Mouse (Mus musculus) intestine, embryonic 15.5 days (tissue): Measurements from ENCODE around the gene Cdk5. TPM values are rescaled to one million over a fixed set of nuclear protein-coding genes. Genes with fewer than 3 reads are reported as not detected.

ENCODE experiments used
- ATAC-seq: fragments of 200-750 bp; cut with Nextera tagmentation; 2 replicates; pipeline ENCODE4 v1.8.0; 2017; ENCODE audit warnings: moderate TSS enrichment, moderate library complexity
- H3K27ac ChIP-seq: fragments of 300-500 bp; sonication (generic); 2 replicates; pipeline ENCODE4 v1.5.1; 2015; ENCODE audit warnings: mild to moderate bottlenecking, inconsistent platforms
- H3K27me3 ChIP-seq: fragments of 300-500 bp; sonication (generic); replicated peaks from 2 replicates; pipeline ENCODE4 v1.6.1; 2015; ENCODE audit warnings: inconsistent platforms
- H3K36me3 ChIP-seq: fragments of 300-500 bp; sonication (generic); 2 replicates; pipeline ENCODE4 v1.6.1; 2015; ENCODE audit warnings: inconsistent platforms
- H3K4me1 ChIP-seq: fragments of 300-500 bp; sonication (generic); replicated peaks from 2 replicates; pipeline ENCODE4 v1.6.1; 2015; ENCODE audit warnings: inconsistent platforms
- H3K4me2 ChIP-seq: fragments of 300-500 bp; sonication (generic); replicated peaks from 2 replicates; pipeline ENCODE4 v1.6.1; 2015; ENCODE audit warnings: mild to moderate bottlenecking, inconsistent platforms
- H3K4me3 ChIP-seq: fragments of 300-500 bp; sonication (generic); replicated peaks from 2 replicates; pipeline ENCODE4 v1.5.1; 2015; ENCODE audit warnings: inconsistent platforms
- H3K9ac ChIP-seq: fragments of 300-500 bp; sonication (generic); 2 replicates; pipeline ENCODE4 v1.6.1; 2015; ENCODE audit warnings: inconsistent platforms
- H3K9me3 ChIP-seq: fragments of 300-500 bp; sonication (generic); 2 replicates; pipeline ENCODE4 v1.6.1; 2016; ENCODE audit warnings: inconsistent platforms
- WGBS: fragments of 180-500 bp; shearing (Covaris S2); methylation state at CpG from one replicate; pipeline ENCODE4 v1.1.7; 2015; 5-methylcytosine and 5-hydroxymethylcytosine counted together
- polyA plus RNA-seq: library from polyadenylated mRNA; unstranded; fragments of >200 nt; fragmentation: Nextera tagmentation; extraction: Ambion mirVana; gene quantifications from 2 replicates; pipeline ENCODE4 v1.2.1, GENCODE M21; 2015

The Cdk5 gene
- polyA plus RNA-seq, 1 experiment from 2014 or later, result 38.3 TPM

DNA sequence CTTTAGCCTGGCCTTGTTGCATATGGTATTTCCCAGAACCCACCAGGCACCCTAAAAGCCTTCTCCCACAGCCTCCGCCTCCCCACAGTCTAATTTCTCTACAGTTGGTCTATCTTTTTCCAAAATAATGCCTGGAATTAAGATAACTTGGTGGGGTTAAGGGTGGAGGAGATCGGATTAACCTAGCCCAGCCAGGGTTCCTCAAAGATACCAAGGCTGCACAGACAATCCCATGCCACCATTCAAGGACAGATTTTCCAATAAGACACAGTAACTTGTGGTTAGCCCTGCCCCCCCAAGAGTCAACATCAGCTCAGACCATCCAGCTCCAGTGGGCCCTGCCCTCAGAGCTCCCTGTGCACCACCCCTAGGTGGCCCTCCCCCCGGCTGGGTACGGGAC lies 42.8 kb downstream of the Cdk5 start:
- Histone ChIP-seq H3K4me3 (no peak overlapping the region), H3K27me3 (no peaks in the 10 kb centered on the region), H3K27ac (no peak overlapping the region), H3K4me1 (peaks cover 9% of the 10 kb centered on the region), H3K4me2 (no peak overlapping the region), H3K9ac (no peak overlapping the region), H3K9me3 (no peaks in the 10 kb centered on the region), H3K36me3 (no peaks in the 10 kb centered on the region)
- ATAC-seq, result no peak
- 84% methylated on average over 4 of the region's 4 CpGs for WGBS

DNA sequence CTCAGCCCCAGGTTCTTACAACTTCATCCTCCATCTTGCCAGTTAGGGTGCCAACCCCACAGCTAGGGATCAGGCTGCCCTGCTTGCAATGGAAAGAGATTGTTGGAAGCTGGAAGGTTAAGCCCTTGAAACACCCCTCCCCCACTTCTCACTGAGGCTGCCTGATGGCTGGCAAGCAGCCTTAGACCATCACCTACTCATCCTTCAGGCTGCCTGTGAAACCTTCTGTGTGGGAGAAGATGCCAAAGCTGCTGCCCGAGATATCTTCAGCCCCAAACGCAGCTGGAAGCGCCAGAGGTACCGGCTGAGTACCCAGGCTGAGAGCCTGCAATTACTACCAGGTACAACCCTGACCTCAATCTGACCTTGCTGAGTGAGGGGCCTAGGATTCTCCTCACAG lies 43.8 kb downstream of the Cdk5 start:
- no peak for ATAC-seq
- Histone ChIP-seq H3K4me1 (peaks cover 9% of the 10 kb centered on the region), H3K27ac (no peak overlapping the region), H3K4me2 (no peak overlapping the region), H3K4me3 (no peak overlapping the region), H3K27me3 (no peaks in the 10 kb centered on the region), H3K9ac (no peak overlapping the region), H3K36me3 (no peaks in the 10 kb centered on the region), H3K9me3 (no peaks in the 10 kb centered on the region)
- WGBS, result 56% methylated on average over 4 of the region's 4 CpGs

DNA sequence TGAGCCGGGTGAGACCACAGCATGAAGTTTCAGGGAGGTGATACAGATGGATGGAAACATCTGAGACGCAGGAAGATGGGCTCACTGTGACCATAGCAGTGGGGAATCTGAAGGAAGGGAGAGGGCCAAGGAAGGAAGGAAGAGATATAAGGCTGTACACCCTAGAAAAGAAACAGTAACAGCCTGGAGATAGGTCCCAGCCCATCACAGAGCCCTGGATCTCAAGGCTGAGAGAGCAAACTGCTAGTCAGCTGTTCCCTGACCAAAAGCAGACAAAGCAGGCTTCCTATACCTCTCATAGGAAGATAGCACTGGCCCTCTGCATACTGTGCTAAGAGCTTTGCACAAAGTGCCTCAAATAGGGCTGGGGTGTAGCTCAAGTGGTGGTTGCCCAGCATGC lies 44.6 kb downstream of the Cdk5 start:
- no peaks in the 10 kb centered on the region for H3K27me3 ChIP-seq
- no peak overlapping the region for H3K9ac ChIP-seq
- WGBS, result 78% methylated on average over 2 of the region's 2 CpGs
- no peak for ATAC-seq
- no peak overlapping the region for H3K4me2 ChIP-seq
- peaks cover 7% of the 10 kb centered on the region for H3K4me1 ChIP-seq
- no peak overlapping the region for H3K27ac ChIP-seq
- no peaks in the 10 kb centered on the region for H3K36me3 ChIP-seq
- no peaks in the 10 kb centered on the region for H3K9me3 ChIP-seq
- H3K4me3 ChIP-seq, result no peak overlapping the region

DNA sequence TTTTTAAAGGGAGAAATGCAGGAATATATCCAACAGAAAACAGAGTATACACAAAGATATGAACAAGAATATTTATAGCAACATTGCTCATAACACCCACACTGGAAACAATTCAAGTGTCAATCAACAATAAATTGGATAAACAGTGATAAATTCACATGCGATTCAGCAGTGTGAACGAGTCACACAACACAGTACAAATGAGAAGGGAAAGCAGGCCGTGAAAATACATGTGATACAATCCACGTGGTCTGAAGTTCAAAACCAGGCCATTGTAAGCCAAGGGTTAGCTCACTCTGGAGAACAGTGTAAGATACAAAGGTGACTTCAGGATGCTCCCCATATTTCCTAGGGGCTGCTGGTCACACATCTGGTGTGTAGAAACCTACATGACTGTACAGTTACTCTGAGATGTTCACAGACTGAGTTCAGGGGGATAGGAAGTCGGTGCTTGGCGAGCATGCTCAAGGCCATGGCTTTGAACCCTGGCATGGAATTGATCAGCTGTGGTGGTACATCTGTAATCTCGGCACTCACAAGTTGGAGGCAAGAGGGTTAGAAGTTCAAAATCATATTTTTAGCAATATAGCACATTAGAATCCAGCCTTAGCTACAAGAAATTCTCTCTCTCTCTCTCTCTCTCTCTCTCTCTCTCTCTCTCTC lies 48.5 kb downstream of the Cdk5 start:
- Histone ChIP-seq H3K4me3 (no peak overlapping the region), H3K9ac (no peak overlapping the region), H3K36me3 (no peaks in the 10 kb centered on the region), H3K27me3 (no peaks in the 10 kb centered on the region), H3K4me1 (peaks cover 3% of the 10 kb centered on the region; the same call in 1 of the 2 replicates), H3K9me3 (no peaks in the 10 kb centered on the region), H3K27ac (no peak overlapping the region), H3K4me2 (no peak overlapping the region)
- 73% methylated on average over 7 of the region's 7 CpGs for WGBS
- ATAC-seq, result no peak

GRCm38 (mm10) chr5:24374216-24374615 lies 49.1 kb downstream of the Cdk5 start:
- H3K9ac ChIP-seq, result no peak overlapping the region
- no peak overlapping the region for H3K4me3 ChIP-seq
- no peak overlapping the region for H3K27ac ChIP-seq
- no peaks in the 10 kb centered on the region for H3K27me3 ChIP-seq
- no peaks in the 10 kb centered on the region for H3K9me3 ChIP-seq
- H3K36me3 ChIP-seq, result no peaks in the 10 kb centered on the region
- no peak for ATAC-seq
- WGBS, result 36% methylated on average over 6 of the region's 6 CpGs
- H3K4me2 ChIP-seq, result no peak overlapping the region
- H3K4me1 ChIP-seq, result peaks cover 3% of the 10 kb centered on the region; the same call in 1 of the 2 replicates

DNA sequence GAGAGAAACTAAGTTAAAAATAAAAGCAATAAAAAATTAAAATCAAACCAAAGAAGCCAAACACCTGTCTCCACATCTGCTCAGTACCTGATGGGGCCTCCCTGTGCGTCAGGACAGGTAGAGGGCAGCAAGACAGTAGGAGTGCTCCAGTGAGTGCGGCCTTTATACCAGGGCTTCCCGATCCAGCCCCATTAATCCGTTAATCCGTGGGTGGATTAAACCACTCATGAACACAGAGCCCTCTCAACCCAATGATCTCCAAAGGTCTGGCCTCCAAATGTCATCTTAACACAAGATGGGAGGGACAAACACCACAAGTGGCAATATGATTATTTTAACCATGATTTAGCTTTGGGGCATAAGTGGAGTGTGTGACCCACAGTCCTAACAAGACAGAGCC lies 49.5 kb downstream of the Cdk5 start:
- H3K4me1 ChIP-seq, result peaks cover 3% of the 10 kb centered on the region; the same call in 1 of the 2 replicates
- H3K36me3 ChIP-seq, result no peaks in the 10 kb centered on the region
- H3K4me3 ChIP-seq, result no peak overlapping the region
- WGBS, result 79% methylated on average over 5 of the region's 5 CpGs
- H3K4me2 ChIP-seq, result no peak overlapping the region
- no peak for ATAC-seq
- no peak overlapping the region for H3K9ac ChIP-seq
- H3K27me3 ChIP-seq, result no peaks in the 10 kb centered on the region
- no peak overlapping the region for H3K27ac ChIP-seq
- no peaks in the 10 kb centered on the region for H3K9me3 ChIP-seq

- H3K4me2 ChIP-seq, result no peak overlapping the region
- H3K9me3 ChIP-seq, result no peaks in the 10 kb centered on the region
- ATAC-seq, result no peak
- no peaks in the 10 kb centered on the region for H3K27me3 ChIP-seq
- no peak overlapping the region for H3K4me3 ChIP-seq
- H3K9ac ChIP-seq, result no peak overlapping the region
- 85% methylated on average over 9 of the region's 9 CpGs for WGBS
- peaks cover 3% of the 10 kb centered on the region; the same call in 1 of the 2 replicates for H3K4me1 ChIP-seq
- no peak overlapping the region for H3K27ac ChIP-seq
- no peaks in the 10 kb centered on the region for H3K36me3 ChIP-seq
These were observed 53.6 kb downstream of the Cdk5 start for GRCm38 (mm10) chr5:24369767-24370166.

Other genes starting within 250 kb of the Cdk5 start
- gene Kcnh2, start 71.9 kb downstream of the Cdk5 start, polyA plus RNA-seq, result 6.7 and 7.6 TPM in 2 replicates
- 7.4 and 7.9 TPM in 2 replicates for gene Nos3, start 58.7 kb downstream of the Cdk5 start, polyA plus RNA-seq
- 1.6 and 2.4 TPM in 2 replicates for gene Atg9b, start 31.4 kb downstream of the Cdk5 start, polyA plus RNA-seq
- gene Abcb8, start 29.9 kb downstream of the Cdk5 start, polyA plus RNA-seq, result 66.2 and 79.0 TPM in 2 replicates
- gene Asic3, start 10.1 kb downstream of the Cdk5 start, polyA plus RNA-seq, result 0.14 TPM in 1 of 2 replicates, not detected in the other
- 41.1 and 46.9 TPM in 2 replicates for gene Slc4a2, start 307 bp upstream of the Cdk5 start, polyA plus RNA-seq
- gene Fastk, start 21.8 kb upstream of the Cdk5 start, polyA plus RNA-seq, result 104 and 110 TPM in 2 replicates
- 22.4 and 23.6 TPM in 2 replicates for gene Tmub1, start 24.3 kb upstream of the Cdk5 start, polyA plus RNA-seq
- gene Agap3, start 28.6 kb upstream of the Cdk5 start, polyA plus RNA-seq, result 28.7 and 28.9 TPM in 2 replicates
- gene Gbx1, start 103.7 kb upstream of the Cdk5 start, polyA plus RNA-seq, result 0.06 TPM in 1 of 2 replicates, not detected in the other
- 0.33 and 0.40 TPM in 2 replicates for gene Asb10, start 117.4 kb upstream of the Cdk5 start, polyA plus RNA-seq
- gene 4931409K22Rik, start 133.3 kb upstream of the Cdk5 start, polyA plus RNA-seq, result 0.05 and 0.08 TPM in 2 replicates
- 86.0 and 87.1 TPM in 2 replicates for gene Abcf2, start 153.9 kb upstream of the Cdk5 start, polyA plus RNA-seq
- 14.7 and 16.0 TPM in 2 replicates for gene Chpf2, start 163.2 kb upstream of the Cdk5 start, polyA plus RNA-seq
- gene Smarcd3, start 200.9 kb upstream of the Cdk5 start, polyA plus RNA-seq, result 15.5 and 18.4 TPM in 2 replicates